Mouse (Mus musculus) MEL-GATA-1-ER (cell line): Measurements from ENCODE around the gene App.

Experiments
- DNase-seq: peaks from one replicate; pipeline ENCODE4 v3.0.0-alpha.2; 2012; ENCODE audit warnings: low read depth; ENCODE audit errors: extremely low read depth

Gene App

DNA sequence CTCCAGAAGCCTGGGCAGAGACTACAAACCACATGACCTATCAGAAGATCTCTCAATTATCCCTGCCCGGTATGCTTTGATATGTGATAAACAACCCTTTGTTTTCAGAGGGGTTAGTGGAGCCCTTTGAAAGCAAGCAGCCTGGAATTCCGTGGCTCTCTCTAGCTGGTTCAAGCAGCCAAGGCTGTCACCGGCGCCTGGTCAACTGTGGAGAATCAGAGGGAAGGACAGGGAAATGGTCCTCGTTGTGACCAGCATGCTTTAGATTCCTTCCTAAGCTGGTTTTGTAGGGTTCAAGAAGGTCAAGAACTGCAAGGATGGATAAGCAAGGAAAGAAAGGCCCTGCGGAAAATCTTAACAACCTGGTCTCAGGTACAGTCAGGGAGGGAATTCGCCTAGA lies 21.9 kb downstream of the App start:
- DNase-seq: no peak

- no peak for DNase-seq
These were observed 22.7 kb downstream of the App start for GRCm38 (mm10) chr16:85150902-85151301.

- no peak for DNase-seq
These were observed 24.1 kb downstream of the App start for GRCm38 (mm10) chr16:85149509-85149871.

- no peak for DNase-seq
These were observed 24.7 kb downstream of the App start for GRCm38 (mm10) chr16:85148615-85149508.

GRCm38 (mm10) chr16:85147440-85147839 lies 26.1 kb downstream of the App start:
- DNase-seq: no peak

GRCm38 (mm10) chr16:85145771-85146178 lies 27.8 kb downstream of the App start:
- no peak for DNase-seq

DNA sequence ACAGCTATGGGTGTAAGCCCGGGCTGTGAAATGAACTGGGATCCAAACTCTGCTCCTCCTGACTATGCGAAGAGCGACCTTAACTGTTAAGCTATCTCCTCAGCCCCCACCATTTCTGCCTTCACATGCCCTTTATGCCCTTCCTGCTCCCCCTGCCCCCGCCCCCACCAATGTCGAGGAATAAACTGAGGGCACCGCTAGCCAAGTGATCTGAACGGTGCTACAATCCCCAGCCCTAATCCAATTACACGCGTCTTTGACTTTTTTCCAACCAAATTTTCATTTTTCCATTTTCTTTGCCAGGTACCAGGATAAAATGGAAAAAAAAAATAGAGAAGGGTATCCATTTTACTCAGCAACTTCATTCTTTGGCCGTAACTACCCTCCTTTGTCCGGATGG lies 28.2 kb downstream of the App start:
- no peak for DNase-seq

- DNase-seq: no peak
These were observed 29.2 kb downstream of the App start for GRCm38 (mm10) chr16:85144401-85144800.

GRCm38 (mm10) chr16:85143863-85144262 lies 29.7 kb downstream of the App start:
- DNase-seq: no peak

DNA sequence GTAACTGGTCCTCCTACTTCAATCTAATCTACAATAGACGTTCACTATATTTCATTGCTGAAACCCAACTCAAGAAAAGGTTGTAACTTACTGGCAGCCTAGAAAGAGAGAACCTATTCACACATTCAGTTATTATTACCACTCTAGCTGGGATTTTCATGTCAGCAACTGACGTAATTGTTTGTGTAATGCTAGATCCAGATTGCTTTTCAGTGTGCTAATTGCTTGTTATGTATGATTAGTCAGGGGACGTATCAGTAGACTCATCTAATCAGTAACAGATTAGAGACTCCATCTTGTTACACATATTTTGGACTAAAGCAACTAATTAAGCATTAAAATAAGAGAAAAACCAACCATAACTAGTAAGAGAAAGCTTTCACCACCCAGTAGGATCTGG lies 30.4 kb downstream of the App start:
- no peak for DNase-seq

GRCm38 (mm10) chr16:85141404-85141803 lies 32.2 kb downstream of the App start:
- no peak for DNase-seq

DNA sequence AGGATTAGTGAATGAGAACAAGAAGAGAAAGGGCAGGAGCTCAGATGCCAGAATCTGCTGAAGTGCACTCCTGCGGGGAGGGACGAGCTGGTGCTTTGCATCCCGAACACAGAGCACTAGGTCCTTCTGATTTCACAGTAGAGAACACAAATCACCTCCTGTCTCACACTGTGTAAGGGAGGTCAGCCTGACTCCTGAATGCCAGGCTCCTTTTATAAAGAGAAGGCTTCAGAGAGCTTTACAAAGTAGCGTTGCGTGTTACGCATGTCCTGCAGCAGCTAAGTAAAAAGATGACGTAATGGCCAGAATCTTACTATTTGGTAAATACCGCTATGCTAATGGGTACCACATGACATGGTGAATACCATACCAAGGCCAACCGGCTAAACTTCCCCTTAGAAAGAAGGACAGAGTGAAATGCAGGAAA lies 34.4 kb downstream of the App start:
- DNase-seq: no peak

- no peak for DNase-seq
These were observed 36.2 kb downstream of the App start for GRCm38 (mm10) chr16:85137348-85137747.

GRCm38 (mm10) chr16:85136046-85136445 lies 37.5 kb downstream of the App start:
- no peak for DNase-seq

GRCm38 (mm10) chr16:85133468-85133881 lies 40.1 kb downstream of the App start:
- no peak for DNase-seq

GRCm38 (mm10) chr16:85133057-85133456 lies 40.5 kb downstream of the App start:
- DNase-seq: no peak

DNA sequence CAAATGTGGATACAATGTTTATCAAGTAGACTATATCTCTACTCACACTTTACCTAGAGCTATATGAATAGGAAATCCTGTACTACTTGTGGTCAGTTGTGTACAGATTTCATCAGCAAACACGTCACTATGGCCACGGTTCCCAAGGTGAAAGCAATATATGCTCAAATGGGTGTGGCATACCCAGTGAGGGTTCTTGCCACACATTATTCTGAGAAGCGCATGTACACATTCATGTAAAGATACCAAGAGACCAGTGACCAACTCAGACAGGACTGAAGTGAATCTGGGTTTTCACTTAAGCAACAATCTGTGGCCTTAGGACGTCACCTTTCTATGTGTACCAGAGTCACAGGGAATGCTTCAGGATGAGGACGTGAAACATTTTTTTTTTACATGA lies 41.4 kb downstream of the App start:
- no peak for DNase-seq

DNA sequence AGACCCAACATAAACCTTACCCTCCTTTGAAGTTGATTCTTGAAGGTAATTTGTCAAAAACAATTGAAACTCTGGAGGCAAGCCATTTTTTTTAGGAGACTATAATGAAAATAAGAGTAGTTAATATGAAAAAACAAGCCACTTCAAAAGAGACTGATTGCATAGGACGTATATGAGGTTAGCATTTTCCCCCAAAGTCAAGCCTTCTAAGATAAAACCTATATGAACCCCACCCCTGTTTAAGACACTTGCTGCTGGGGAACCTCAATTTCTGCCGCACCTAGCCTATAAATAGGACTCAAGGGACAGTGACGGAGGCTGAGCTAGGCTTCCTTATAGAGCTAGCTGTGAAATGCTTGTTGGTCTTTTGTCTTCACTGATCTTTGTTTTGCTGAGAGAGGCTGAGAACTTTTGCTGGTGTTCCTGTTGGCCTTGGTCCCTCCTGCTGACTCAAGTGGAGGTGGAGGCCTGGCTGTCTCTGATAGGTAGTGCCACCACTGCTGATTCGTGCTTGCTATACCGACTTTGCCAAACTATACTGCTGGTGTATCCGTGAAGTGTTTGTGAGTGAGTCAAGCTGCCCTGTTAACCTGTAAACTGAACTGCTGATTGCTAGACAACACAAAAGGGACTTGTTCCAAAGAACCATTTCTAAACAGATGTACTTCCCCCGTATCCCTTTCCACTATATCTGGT lies 42.6 kb downstream of the App start:
- DNase-seq: no peak

GRCm38 (mm10) chr16:85128693-85129657 lies 44.6 kb downstream of the App start:
- no peak for DNase-seq

DNA sequence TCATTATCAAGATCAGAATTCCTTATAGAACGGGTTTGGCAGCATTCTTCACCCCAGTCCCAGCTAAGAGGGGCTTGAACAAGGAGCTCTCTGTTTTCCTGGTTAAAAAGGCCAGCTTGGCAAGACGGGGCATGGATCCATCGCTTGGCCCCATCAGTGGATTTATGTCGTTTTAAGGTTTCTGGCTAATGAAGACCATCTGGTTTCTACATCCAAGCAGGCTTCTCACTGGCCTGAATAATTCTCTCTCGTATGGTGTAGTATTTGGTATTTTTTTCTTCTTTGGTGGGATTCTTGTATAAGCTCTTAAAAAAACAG lies 45.3 kb downstream of the App start:
- no peak for DNase-seq

DNA sequence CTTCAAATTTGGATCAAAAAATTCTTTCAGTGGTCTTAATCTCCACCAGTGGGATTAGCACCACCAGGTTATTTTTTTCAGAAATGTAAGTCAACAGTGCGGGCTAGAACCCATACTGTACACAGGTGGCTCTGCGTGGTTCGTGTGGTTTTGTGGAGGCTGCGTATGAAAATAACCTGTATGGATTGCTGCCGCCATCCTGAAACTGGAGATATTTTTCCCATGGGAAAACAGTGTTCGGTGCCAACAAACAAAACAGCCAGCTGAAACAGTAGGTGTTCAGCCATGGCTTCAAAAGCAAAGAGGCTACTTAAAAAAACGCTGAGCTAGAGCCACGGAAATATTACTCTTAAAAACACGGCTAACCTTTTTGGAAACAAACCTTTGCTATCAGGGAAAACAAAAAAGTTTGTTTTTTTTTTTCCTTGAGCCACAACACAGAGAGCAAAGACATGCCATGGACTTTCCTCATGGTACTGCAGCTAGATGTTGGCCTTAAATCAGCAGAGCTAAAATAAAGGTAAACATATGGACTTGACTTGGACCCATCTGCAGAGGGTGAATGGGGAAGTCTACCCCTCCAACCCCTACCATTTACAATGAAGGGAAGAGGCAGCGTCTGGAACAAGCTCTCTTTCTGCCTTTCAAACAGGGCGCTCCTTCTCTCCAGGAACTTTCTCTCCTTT lies 45.8 kb downstream of the App start:
- DNase-seq: no peak
